Mouse (Mus musculus) CH12.LX (cell line): Measurements from ENCODE around the gene Nsg1. TPM values are rescaled to one million over a fixed set of nuclear protein-coding genes. Genes with fewer than 3 reads are reported as not detected.

Experiments used
- DNase-seq: peaks from one replicate; pipeline ENCODE4 v3.0.0-alpha.2; 2013; ENCODE audit errors: extremely low read depth
- H3K27ac ChIP-seq: 2 replicates; pipeline ENCODE4 v1.5.1; 2012; ENCODE audit warnings: low read depth, mild to moderate bottlenecking, control low read depth, moderate library complexity; ENCODE audit not compliant: insufficient read depth
- H3K27me3 ChIP-seq: replicated peaks from 2 replicates; pipeline ENCODE3; 2012; ENCODE audit warnings: inconsistent platforms
- H3K36me3 ChIP-seq, 2 experiments: replicated peaks in 1 of 2; 2 replicates each; pipeline versions ENCODE3 to v1.6.1; 2012; ENCODE audit warnings: inconsistent platforms in 1 of 2, low read length in 1 of 2, mild to moderate bottlenecking in 1 of 2, mixed read lengths in 1 of 2, moderate library complexity in 1 of 2; ENCODE audit not compliant: control insufficient read depth in 1 of 2, insufficient read depth in 1 of 2
- H3K4me1 ChIP-seq, 2 experiments: 2 replicates each; pipeline ENCODE4 v1.6.1; 2012; ENCODE audit warnings: inconsistent platforms in 1 of 2, moderate library complexity in 1 of 2; ENCODE audit not compliant: insufficient read depth in 2 of 2, control insufficient read depth in 1 of 2
- H3K4me2 ChIP-seq: 2 replicates; pipeline ENCODE4 v1.6.1; 2012; ENCODE audit warnings: low read depth, mild to moderate bottlenecking, control low read depth; ENCODE audit not compliant: poor library complexity, insufficient read depth, severe bottlenecking
- H3K4me3 ChIP-seq, 3 experiments: fragments of 150-350 bp in 1 of 3; sonication (generic) in 1 of 3; replicated peaks in 1 of 3; 2 replicates each; pipeline versions ENCODE3 to v1.5.1; 2011 to 2012; ENCODE audit warnings: low read depth in 2 of 3, low read length in 2 of 3, mild to moderate bottlenecking in 2 of 3, moderate library complexity in 2 of 3, control low read depth in 1 of 3, improper control_type of control experiment in 1 of 3, inconsistent platforms in 1 of 3, mixed read lengths in 1 of 3; ENCODE audit not compliant: poor library complexity in 1 of 3
- H3K79me2 ChIP-seq: replicated peaks from 2 replicates; pipeline ENCODE4 v1.6.1; 2012; ENCODE audit warnings: mild to moderate bottlenecking, moderate library complexity; ENCODE audit not compliant: control insufficient read depth, poor library complexity, insufficient read depth, severe bottlenecking; ENCODE audit errors: extremely low read depth
- H3K9ac ChIP-seq: 2 replicates; pipeline ENCODE4 v1.6.1; 2012; ENCODE audit warnings: low read depth, mild to moderate bottlenecking, control low read depth, moderate library complexity; ENCODE audit not compliant: insufficient read depth
- H3K9me3 ChIP-seq: replicated peaks from 2 replicates; pipeline ENCODE3; 2012; ENCODE audit warnings: low read length, inconsistent platforms, mixed read lengths
- CHD2 ChIP-seq: IDR thresholded peaks from 2 replicates; pipeline ENCODE4 v1.6.1; 2011; ENCODE audit warnings: low read length, improper control_type of control experiment
- EP300 ChIP-seq: IDR thresholded peaks from 2 replicates; pipeline ENCODE4 v1.6.1; 2011; ENCODE audit warnings: low read length, improper control_type of control experiment
- GABPA ChIP-seq: IDR thresholded peaks from 2 replicates; pipeline ENCODE4 v1.6.1; 2012; ENCODE audit warnings: low read depth, low read length, improper control_type of control experiment, inconsistent platforms; ENCODE audit not compliant: insufficient replicate concordance
- HCFC1 ChIP-seq: IDR thresholded peaks from 2 replicates; pipeline ENCODE4 v1.6.1; 2012; ENCODE audit warnings: low read depth, mild to moderate bottlenecking, inconsistent platforms, low read length, improper control_type of control experiment
- IRF4 ChIP-seq: IDR thresholded peaks from 2 replicates; pipeline ENCODE4 v1.6.1; 2014; ENCODE audit warnings: low read depth, mild to moderate bottlenecking, inconsistent platforms, low read length, improper control_type of control experiment
- JUN ChIP-seq: IDR thresholded peaks from 2 replicates; pipeline ENCODE4 v1.6.1; 2011; ENCODE audit warnings: low read depth, mild to moderate bottlenecking, low read length, improper control_type of control experiment, moderate library complexity; ENCODE audit not compliant: insufficient read depth
- MAX ChIP-seq: IDR thresholded peaks from 2 replicates; pipeline ENCODE4 v1.6.1; 2011; ENCODE audit warnings: low read length, improper control_type of control experiment
- MAZ ChIP-seq: IDR thresholded peaks from 2 replicates; pipeline ENCODE4 v1.6.1; 2012; ENCODE audit warnings: low read depth, mild to moderate bottlenecking, inconsistent platforms, low read length, improper control_type of control experiment, moderate library complexity
- RAD21 ChIP-seq: IDR thresholded peaks from 2 replicates; pipeline ENCODE4 v1.6.1; 2011; ENCODE audit warnings: low read depth, mild to moderate bottlenecking, low read length, improper control_type of control experiment, moderate library complexity
- RCOR1 ChIP-seq: conservative IDR thresholded peaks from 2 replicates; pipeline ENCODE4 v1.6.1; 2012; ENCODE audit warnings: low read depth, mild to moderate bottlenecking, inconsistent platforms, low read length, improper control_type of control experiment
- SIN3A ChIP-seq: IDR thresholded peaks from 2 replicates; pipeline ENCODE4 v1.6.1; 2012; ENCODE audit warnings: low read length, improper control_type of control experiment, inconsistent platforms
- SMC3 ChIP-seq: IDR thresholded peaks from 2 replicates; pipeline ENCODE4 v1.6.1; 2011; ENCODE audit warnings: low read depth, low read length, improper control_type of control experiment
- TBP ChIP-seq: conservative IDR thresholded peaks from 2 replicates; pipeline ENCODE4 v1.6.1; 2011; ENCODE audit warnings: low read depth, low read length, improper control_type of control experiment
- TCF12 ChIP-seq: IDR thresholded peaks from 2 replicates; pipeline ENCODE4 v1.6.1; 2014; ENCODE audit warnings: low read depth, mild to moderate bottlenecking, inconsistent platforms, low read length, improper control_type of control experiment
- UBTF ChIP-seq: IDR thresholded peaks from 2 replicates; pipeline ENCODE4 v1.6.1; 2012; ENCODE audit warnings: low read depth, mild to moderate bottlenecking, inconsistent platforms, low read length, improper control_type of control experiment, moderate library complexity
- USF1 ChIP-seq: IDR thresholded peaks from 2 replicates; pipeline ENCODE4 v1.6.1; 2014; ENCODE audit warnings: low read depth, mild to moderate bottlenecking, inconsistent platforms, low read length, improper control_type of control experiment
- USF2 ChIP-seq: conservative IDR thresholded peaks from 2 replicates; pipeline ENCODE4 v1.6.1; 2011; ENCODE audit warnings: low read depth, low read length, improper control_type of control experiment
- ZC3H11A ChIP-seq: IDR thresholded peaks from 2 replicates; pipeline ENCODE4 v1.6.1; 2012; ENCODE audit warnings: low read depth, mild to moderate bottlenecking, inconsistent platforms, low read length, improper control_type of control experiment
- ZMIZ1 ChIP-seq: IDR thresholded peaks from 2 replicates; pipeline ENCODE4 v1.6.1; 2012; ENCODE audit warnings: low read depth, mild to moderate bottlenecking, inconsistent platforms, low read length, improper control_type of control experiment
- ZNF384 ChIP-seq: IDR thresholded peaks from 2 replicates; pipeline ENCODE4 v1.6.1; 2012; ENCODE audit warnings: low read depth, low read length, improper control_type of control experiment, inconsistent platforms
- dilution Hi-C: fragments of 300-500 bp; cut with MboI; formaldehyde crosslinking; loops from 2 replicates; pipeline ENCODE4 v1.14.3; 2020; ENCODE audit warnings: low sequenced_read_pairs; ENCODE audit not compliant: extremely low pct_unique_long_range_greater_than_20kb, extremely low pct_ligation_motif_present
- in situ Hi-C: fragments of 300-500 bp; cut with MboI; formaldehyde crosslinking; loops from 3 replicates; pipeline ENCODE4 v1.14.3; 2019; ENCODE audit warnings: low sequenced_read_pairs, low pct_ligation_motif_present, low pct_unique_long_range_greater_than_20kb, mixed read lengths
- polyA plus RNA-seq: library from polyadenylated mRNA; unstranded; fragments of >175 nt; gene quantifications from 2 replicates; pipeline ENCODE4 v1.2.1, GENCODE M21; 2012; ENCODE audit warnings: low read depth; ENCODE audit not compliant: insufficient read length
- total RNA-seq, 2 experiments: library from RNA; depleted of rRNA; stranded (reverse); fragments of 300-350 nt in 1 of 2; fragments of >200 nt in 1 of 2; gene quantifications; 2 replicates each; pipeline ENCODE4 v1.2.3; 2012 to 2014

Gene Nsg1
- total and polyA plus RNA-seq, 3 experiments = 0.04 TPM; not detected in 2

GRCm38 (mm10) chr5:38146524-38146923, 13.2 kb downstream of the Nsg1 start:
- Histone ChIP-seq H3K4me3 (no peak overlapping the region), H3K4me1 (peaks cover 0 to 3% of the 10 kb centered on the region in 2 experiments; a peak in 1 of 4 replicates), H3K36me3 (peaks cover 0 to 2% of the 10 kb centered on the region in 2 experiments), H3K9me3 (no peaks in the 10 kb centered on the region)
- in situ Hi-C loops = no loop called here
- TF ChIP-seq HCFC1 (no peak), USF2 (no peak), TCF12 (no peak), SMC3 (no peak), TBP (no peak), ZNF384 (no peak), CHD2 (no peak), RAD21 (no peak)
- TF ChIP-seq, all 38 proteins: peak for 0
- Histone ChIP-seq H3K9ac (no peak overlapping the region), H3K79me2 (no peaks in the 10 kb centered on the region), H3K27me3 (no peaks in the 10 kb centered on the region), H3K4me2 (no peak overlapping the region), H3K27ac (no peak overlapping the region)
- dilution Hi-C loops = no loop called here
- no peak for DNase-seq

DNA sequence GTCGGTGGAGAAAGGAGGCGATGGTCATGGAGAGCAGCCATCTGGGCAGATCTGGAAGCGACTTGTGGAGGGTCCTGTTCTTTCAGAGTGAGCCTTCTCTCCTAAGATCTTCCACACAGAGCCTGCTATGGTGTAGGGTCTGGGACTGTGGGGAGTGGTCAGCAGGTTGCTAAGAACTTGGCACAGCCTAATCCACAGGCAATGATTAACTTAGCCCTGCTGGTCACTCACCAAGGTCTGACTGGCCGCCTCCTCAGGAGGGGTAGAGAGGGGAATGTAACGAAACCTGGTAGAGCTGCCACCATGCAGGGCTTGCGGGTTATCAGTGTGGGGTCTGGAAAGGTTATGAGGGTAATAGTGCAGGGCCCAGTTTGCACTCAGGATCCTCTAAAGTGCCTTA, 18.8 kb downstream of the Nsg1 start:
- TF ChIP-seq GABPA (no peak), SIN3A (no peak), ZC3H11A (no peak), CHD2 (no peak), HCFC1 (no peak), RCOR1 (no peak), MAZ (no peak), UBTF (no peak)
- DNase-seq = no peak
- no peak overlapping the region for H3K4me2 ChIP-seq
- no peaks in the 10 kb centered on the region for H3K4me1 ChIP-seq
- in situ Hi-C loops = no loop called here
- dilution Hi-C loops = no loop called here
- H3K27me3 ChIP-seq = no peaks in the 10 kb centered on the region
- peaks cover 0 to 36% of the 10 kb centered on the region in 2 experiments for H3K36me3 ChIP-seq
- H3K79me2 ChIP-seq = no peaks in the 10 kb centered on the region
- no peak overlapping the region for H3K4me3 ChIP-seq
- H3K9ac ChIP-seq = no peak overlapping the region
- no peak overlapping the region for H3K27ac ChIP-seq
- H3K9me3 ChIP-seq = no peaks in the 10 kb centered on the region

GRCm38 (mm10) chr5:38137163-38137562, 22.5 kb downstream of the Nsg1 start:
- no peak for TF ChIP-seq JUN
- TF ChIP-seq MAX = no peak
- no peak for TF ChIP-seq USF1
- no peak for TF ChIP-seq SMC3
- no peak for TF ChIP-seq HCFC1
- TF ChIP-seq IRF4 = no peak
- TF ChIP-seq TBP = no peak
- TF ChIP-seq ZC3H11A = no peak
- TF ChIP-seq UBTF = no peak
- TF ChIP-seq EP300 = no peak
- no peak for TF ChIP-seq GABPA
- TF ChIP-seq ZMIZ1 = no peak
- in situ Hi-C loops (no loop called here), dilution Hi-C loops (no loop called here)
- Histone ChIP-seq H3K36me3 (peaks cover 0 to 39% of the 10 kb centered on the region in 2 experiments), H3K4me2 (no peak overlapping the region), H3K4me1 (no peaks in the 10 kb centered on the region), H3K27ac (no peak overlapping the region), H3K4me3 (no peak overlapping the region), H3K9ac (no peak overlapping the region), H3K9me3 (no peaks in the 10 kb centered on the region), H3K79me2 (no peaks in the 10 kb centered on the region), H3K27me3 (no peaks in the 10 kb centered on the region)
- no peak for DNase-seq
